Mouse (Mus musculus): Measurements from ENCODE around the gene Hecw1.

The Hecw1 gene

DNA sequence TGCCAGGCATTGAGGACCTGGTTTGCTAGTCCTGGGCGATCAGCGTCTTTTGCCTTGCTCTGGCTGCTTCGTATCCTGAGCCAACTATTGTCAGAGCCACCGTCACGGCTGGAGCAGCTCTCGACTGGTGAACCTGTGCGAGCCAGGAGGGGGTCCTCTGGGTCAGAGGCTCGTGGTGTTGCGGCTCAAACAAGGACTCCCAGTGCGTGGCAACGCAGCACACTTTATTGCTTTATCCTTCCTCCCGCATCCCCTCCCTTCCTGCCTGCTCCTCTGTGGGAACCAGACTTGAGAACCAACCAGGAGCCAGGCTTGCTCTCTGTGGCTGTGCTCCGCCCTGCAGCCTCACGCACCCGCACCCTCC, at the start of gene Hecw1:
Hecw1 (minus strand) TSS at position 323 of the 364 bp plus-strand sequence.
- peak; percentile 74 for DNase-seq

GRCm38 (mm10) chr13:14561336-14561735, 38.3 kb upstream of the Hecw1 start:
- DNase-seq = no peak

GRCm38 (mm10) chr13:14552628-14553027, 29.6 kb upstream of the Hecw1 start:
- DNase-seq = no peak

DNA sequence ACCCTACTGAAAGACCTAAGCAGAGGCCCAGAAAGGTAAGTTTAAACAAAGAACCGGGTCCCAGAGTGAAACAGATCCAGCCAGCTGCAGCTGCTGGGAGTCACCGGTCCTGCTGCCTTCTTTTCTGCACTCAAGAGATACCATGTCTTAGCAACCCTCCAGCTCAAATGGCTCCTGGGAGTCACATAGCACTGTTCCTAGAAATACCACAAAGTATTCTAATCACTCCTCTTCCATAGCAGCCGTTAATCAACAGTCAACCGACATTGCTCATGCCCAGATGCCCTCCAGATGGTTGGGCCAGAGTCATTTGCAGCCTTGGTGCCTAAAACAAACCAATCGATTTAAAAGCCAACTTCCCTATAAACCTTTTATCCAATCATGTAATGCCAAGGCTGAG, 19.8 kb upstream of the Hecw1 start:
- DNase-seq = no peak

DNA sequence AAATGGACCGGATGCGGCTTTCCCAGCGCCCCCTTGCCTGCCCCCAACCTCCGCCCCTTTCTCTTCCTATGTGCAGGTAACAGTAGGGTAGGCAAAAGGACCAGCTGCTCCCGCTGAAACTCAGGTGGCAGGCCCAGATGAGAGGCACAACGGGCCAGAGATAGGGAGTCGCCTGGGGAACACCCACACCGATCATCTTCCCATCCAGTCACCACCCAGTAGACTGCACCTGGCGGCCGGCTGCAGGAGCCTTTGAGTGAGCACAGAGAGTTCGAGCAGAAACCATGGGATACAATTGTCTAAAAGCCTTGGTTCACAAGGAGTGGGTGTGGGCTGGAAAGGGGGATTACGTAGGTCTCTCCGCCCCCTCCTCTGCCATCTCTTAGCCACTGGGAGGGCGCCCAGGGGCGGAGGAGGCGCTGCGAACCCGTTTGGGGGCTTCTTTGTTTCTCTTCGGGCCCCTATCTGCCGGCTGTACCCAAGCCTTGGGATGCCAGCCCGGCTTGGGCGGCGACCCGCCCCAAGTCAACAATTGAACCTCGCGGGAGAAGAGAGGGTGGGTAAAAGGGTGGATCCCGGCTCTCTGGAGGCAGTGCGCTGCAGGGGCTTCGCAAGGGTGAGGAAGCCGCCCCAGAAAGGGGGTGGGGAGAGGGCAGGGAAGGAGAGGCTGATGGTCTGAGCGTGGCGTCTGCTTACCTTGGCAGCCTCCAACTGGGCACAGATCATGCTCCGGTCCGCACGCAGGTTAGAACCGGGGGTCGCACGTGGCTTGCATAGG, 711 bp downstream of the Hecw1 start:
- DNase-seq = peak; percentile 58

DNA sequence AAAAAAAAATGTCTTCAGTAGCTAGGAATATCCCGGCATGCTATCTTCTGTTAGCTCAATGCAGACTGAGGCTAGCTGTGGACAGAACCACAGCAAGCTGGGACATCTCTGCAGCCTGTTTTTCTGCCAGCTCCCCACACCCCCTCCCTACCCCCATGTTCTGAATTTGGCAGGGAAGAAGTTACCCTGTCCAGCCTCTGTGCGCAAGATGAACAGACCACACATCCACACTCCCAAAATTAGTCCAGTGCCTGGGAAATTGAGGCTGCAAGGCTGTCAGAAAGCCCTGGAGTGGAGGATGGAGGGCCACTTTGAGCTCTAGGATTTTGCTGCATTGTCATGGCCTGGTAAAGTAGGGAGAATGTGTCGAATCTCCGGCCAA, 1.3 kb downstream of the Hecw1 start:
- peak; percentile 47 for DNase-seq

DNA sequence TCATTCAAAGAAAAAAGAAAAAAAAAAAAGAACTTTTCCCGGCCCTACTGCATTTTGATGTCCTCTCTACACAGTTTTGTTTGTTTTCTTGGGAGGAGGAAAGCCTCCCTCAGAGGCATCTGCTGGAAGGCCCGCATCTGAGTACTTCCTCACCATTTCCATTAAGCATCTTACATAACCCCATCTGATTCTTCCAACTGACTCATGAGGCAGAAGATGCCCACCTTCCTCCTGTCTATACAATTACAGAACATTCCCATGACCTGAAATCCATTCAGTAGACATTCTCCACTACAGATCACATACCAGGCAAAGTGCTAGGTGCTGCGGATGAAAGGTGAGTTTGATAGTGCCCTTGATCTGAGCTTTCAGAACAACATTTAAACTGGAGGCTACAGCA, 3.4 kb downstream of the Hecw1 start:
- DNase-seq = peak; percentile 11

DNA sequence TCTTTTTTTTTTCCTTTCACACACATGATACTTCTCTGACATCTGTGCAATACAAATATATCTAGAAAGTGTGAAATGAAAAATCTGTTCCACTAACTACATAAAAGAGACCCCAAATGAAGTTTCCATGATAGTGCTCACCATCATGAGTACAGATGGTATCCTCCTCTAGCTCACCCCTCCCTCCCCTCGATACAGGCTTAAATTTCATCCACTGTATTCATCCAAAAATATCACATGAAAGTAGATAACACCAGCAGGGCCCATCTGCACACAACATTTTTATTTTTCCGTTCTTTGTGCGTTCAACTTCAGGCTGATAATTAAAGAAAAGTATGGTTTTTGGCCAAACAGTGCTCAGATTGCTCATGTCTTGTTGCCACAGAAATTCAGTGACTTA, 5.5 kb downstream of the Hecw1 start:
- no peak for DNase-seq

- DNase-seq = no peak
Observed at GRCm38 (mm10) chr13:14515106-14515505, 7.9 kb downstream of the Hecw1 start.

DNA sequence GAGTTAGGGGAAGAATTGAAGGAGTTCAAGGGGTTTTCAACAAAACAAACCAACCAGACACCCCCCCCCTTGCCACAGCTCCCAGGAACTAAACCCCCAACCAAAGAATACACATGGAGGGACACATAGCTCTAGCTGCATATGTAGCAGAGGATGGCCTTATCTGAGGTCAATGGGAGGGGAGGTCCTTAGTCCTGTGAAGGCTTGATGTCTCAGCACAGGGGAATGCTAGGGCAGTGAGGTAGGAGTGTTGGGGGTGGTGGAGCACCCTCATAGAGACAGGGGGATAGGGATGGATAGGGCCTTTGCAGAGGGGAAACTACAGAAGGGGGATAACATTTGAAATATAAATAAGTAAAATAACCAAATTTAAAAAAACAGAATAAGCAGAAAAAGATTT, 9.1 kb downstream of the Hecw1 start:
- no peak for DNase-seq

GRCm38 (mm10) chr13:14506765-14507164, 16.3 kb downstream of the Hecw1 start:
- DNase-seq = no peak

- no peak for DNase-seq
Observed at GRCm38 (mm10) chr13:14500251-14500650, 22.8 kb downstream of the Hecw1 start.

- no peak for DNase-seq
Observed at GRCm38 (mm10) chr13:14498780-14499179, 24.2 kb downstream of the Hecw1 start.

DNA sequence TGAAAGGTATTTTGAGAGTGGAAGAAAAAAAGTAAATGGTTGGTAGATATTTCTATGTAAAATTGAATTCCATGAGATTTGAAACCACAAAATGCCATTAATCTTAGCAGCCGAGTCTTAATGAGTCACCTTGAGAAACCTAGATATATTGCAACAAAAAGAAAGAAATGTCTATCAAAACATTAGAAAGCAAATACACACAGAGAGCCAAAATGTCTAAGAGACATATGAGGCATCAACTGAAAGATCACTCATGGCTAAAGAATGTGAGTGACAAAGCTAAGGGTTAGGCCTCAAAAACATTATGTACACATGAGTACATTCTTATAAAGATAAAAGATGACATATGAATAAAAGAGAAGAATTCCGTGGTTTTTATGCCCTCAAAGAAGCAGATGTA, 26.1 kb downstream of the Hecw1 start:
- DNase-seq = no peak

- DNase-seq = no peak
Observed at GRCm38 (mm10) chr13:14487812-14488211, 35.2 kb downstream of the Hecw1 start.

GRCm38 (mm10) chr13:14471121-14471520, 51.9 kb downstream of the Hecw1 start:
- DNase-seq = no peak

DNA sequence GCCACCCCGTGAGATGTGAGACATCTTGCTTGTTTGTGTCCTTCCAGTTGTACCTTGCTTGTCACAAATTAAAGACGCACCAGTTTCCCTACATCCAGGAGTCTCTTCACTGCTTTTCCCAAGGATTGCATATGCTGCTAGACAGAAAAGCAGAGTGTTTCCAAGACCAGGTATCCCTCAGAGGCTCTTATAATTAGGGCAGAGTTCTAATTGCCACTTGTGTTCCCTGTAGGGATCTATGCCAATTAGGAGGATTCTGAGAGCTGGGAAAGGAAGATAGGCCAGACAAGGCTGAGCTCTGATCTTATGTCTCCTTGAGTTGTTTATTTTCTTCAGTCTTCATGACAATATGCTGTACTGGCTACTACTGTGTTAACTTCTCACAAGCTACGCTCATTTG, 55.5 kb downstream of the Hecw1 start:
- DNase-seq = no peak

DNA sequence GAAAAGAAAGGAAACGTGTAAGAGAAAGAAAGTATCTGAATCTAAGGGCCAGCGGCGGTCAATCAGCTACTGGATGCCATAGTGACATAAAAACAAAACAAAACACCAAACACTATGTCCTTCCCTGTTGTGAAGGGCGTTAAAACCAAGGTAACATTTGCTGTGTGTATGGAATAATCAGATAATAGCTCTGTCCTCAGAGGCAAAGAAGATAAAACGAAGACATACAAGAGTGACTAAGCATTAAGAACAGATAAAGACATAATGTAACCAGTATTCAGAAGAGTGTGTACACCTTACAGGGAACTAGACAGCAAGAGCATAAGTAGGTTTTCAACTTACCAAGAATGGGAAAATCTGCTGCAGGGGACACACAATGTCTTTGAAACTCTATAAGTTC, 62.0 kb downstream of the Hecw1 start:
- no peak for DNase-seq

- DNase-seq = no peak
Observed at GRCm38 (mm10) chr13:14457043-14457442, 66.0 kb downstream of the Hecw1 start.

- DNase-seq = no peak
Observed at GRCm38 (mm10) chr13:14439540-14439939, 83.5 kb downstream of the Hecw1 start.

DNA sequence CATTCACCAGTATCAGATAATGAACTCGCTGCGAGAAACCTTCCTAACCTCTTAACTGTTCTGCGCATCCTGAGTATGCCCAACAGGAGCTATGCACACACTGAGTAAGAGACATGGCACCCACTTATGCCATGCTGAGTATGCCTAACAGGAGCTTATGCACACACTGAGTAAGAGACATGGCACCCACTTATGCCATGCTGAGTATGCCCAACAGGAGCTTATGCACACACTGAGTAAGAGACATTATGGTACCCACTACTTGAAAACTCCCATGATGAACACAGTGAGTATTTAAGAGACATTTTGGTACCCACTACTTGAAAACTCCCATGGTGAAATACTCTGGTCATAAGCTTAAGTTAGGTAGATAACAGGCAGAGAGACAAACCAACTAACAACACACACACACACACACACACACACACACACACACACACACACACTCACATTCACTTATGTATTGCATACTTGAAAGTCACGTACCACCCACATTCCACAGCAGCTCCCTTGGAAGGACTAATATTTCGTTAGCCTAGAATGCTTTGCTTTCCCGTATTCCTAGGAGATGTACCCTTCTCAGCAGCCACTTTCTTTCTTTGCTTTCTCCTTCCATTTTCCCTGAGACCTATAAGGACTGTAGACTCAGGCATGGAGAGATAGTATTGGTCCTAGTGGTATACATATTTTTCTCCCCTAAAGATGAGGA, 94.0 kb downstream of the Hecw1 start:
- DNase-seq = no peak

GRCm38 (mm10) chr13:14424836-14425235, 98.2 kb downstream of the Hecw1 start:
- DNase-seq = no peak

- DNase-seq = no peak
Observed at GRCm38 (mm10) chr13:14413405-14413804, 109.6 kb downstream of the Hecw1 start.

DNA sequence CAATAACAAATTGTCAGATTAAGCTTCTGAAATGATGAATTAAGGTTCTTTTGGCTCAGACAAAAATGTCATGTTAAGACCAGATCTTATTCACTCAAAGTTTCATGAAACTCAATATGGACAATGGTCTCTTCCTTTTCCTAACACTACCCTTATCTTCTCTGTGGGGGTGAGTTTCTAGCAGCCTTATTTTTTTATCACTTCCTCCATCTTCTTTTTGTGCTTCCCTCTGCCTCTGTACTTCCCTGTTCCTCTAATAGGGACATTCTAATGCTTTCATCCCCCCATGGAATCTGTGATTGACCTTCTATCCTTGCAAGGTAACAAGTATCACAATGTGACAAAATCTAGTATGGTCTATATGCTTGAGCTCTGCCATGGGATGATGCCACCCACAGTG, 148.6 kb downstream of the Hecw1 start:
- no peak for DNase-seq

GRCm38 (mm10) chr13:14365546-14365945, 157.5 kb downstream of the Hecw1 start:
- peak; percentile 43 for DNase-seq

All from cerebellum, adult 9-10 months (tissue).